Mouse (Mus musculus) cerebellum, adult 8-10 months (tissue): Measurements from ENCODE around the gene Dusp18.

ENCODE experiments used
- DNase-seq: peaks from one replicate; pipeline ENCODE4 v3.0.0; 2022

Gene Dusp18

DNA sequence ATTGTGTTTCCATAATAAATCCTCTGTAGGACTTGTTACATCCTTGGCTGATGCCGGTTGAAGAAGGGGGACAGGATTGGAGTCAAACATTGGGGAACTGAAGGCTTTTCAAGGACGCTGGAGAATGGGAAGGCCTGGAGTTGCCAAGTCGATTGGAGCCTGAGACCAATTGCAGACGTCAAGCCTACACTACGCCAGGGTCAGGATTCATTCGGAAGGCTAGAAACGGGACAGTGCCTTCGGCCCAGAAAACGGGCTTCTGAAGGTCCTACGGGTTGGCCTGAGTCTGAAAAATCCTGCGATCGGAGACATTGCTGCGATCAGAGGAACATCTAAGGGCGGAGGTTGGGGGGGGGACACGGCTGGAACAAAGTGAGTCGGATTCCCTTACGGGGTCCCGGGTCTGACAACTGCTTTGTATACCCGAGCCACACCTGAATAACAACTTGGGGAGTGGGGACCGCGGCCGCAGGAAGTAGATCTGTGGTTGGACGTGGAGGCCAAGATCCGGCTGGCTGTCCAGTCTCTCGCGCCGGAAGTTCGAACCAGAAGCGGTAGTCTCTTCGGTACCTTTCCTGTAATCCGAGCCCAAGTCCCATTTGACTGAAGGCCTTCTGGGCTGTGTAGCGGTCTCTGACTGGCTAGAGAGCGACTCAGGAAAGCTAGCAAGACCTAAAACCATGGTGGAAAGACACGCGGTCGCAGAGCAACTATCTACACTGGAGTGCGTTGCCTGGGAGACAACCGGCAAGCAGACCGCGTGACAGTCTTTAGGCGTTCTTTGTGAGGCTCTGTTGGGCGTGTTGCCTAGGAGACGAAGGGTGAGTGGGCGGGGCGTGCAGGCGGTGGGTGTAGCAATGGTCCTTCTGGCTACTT, at the start of gene Dusp18, which contains the start of gene 4921536K21Rik:
TSS of gene Dusp18 (plus strand) at position 835 of the 876 bp plus-strand sequence.
TSS of gene 4921536K21Rik (minus strand) at position 693 of the 876 bp plus-strand sequence.
- DNase-seq = peak; percentile 54

DNA sequence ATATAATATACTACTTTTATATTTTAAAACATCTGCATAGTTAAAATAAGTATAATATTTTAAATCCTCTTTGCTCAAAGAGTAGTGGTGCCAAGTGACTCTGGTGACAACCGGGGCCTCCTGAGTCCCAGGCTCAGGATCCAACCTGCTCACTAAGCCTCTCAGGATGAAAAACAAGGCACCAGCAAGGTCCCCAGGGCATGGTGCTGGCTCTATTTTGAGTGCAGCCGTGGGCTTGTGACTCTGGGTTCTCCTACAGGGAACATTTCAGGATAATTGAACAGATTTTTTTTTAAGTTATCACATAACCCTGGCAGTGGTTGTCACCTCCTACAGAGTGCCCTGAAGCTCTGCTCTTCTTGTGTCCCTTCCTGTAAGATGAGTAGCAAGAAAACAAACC, 48.7 kb upstream of the Dusp18 start:
- DNase-seq = no peak

DNA sequence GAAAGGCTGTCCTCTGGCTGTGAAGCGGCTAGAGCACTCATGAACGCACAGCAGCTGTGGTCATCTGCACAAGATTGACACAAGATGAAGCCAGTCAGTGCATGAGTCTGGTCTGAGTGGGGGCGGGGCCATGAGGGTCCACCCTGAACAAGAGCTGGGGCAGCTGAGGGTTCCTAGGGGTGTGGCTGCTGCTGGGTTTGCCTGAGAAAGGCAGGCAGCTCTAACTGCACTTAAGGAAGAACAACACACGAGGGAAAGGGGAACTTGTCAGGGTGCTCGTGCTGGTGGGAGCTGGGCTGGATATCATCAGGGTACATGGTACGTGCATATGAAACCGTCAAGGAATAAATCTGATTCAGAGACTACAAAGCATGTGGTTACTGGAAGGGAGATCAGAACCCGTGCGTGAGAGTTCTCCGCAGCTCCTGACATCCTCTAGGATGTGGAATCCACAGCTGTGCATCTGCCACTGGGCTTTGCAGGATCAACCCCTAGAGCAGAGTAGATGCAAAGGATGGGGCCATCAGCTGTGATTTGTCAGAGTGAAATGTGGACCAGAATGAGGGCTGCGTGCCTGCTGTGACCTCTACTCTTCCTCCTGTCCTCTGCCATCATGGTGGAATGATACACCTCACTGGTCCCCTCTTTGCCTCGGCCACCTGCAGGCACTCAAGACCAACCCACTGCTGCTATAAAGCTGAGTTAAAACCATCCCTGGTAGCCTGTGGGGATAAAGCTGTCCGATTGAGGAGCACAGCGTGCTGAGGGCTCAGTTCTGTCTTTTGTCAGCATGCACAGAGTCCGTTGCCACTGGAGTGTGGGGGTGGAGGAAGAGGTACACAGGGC, 45.3 kb upstream of the Dusp18 start:
- DNase-seq = no peak

DNA sequence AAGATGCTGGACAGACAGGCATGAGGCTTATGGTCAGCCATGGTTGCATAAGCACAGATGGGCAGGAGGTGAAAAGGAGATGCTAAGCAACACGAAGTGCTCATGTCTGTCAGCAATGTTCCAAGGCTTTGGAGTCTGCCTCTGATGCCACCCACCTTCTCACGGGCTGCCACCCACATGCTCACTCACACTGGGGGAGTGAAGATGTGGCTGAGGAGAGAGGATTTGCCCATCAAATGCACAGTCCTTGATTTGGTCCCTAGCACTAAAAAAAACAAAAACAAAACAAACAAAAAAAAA, 44.8 kb upstream of the Dusp18 start:
- no peak for DNase-seq

DNA sequence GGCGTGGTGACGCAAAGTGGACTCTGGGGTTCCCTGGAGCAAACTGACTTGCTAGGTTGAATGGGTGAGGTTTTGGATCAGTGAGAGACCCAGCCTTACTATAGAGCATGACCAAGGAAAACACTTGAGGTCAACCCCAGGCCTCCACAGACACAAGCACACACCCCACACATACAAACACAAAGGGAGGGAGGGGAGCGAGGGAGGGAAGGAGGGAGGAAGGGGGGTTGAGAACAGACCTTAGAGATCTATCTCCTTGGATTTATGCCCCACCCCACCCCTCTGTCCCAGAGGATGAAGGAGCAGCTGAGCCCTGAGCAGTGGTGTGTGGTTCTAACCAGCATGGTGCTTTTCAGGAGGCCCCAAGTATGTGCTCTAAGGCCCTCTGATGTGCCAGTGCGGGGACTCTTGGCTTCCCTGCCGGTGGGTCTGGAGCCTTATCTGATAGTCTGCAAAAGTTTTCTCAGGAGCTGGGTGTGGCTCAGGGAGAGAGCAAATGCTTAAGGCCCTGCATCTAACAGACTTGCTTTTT, 44.2 kb upstream of the Dusp18 start:
- DNase-seq = no peak

DNA sequence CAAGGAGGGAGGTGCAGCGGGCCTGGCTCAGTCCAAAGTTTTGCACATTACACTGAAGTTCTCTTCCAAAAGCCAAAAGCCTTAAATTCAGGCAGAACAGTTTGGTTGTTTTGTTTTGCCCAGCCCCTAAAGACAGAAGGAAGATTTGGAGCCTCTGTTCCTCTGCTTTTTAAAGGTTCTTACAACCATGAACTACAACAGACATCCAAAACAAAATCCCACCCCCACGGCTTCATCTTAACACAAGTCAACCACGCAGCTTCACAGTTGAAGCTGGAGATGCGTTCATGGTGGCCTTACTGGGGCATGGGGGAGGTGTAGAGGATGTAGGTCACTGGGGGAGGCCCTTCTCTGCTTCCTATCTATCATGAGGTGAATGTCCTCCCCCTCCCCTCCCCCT, 43.2 kb upstream of the Dusp18 start:
- DNase-seq = no peak

DNA sequence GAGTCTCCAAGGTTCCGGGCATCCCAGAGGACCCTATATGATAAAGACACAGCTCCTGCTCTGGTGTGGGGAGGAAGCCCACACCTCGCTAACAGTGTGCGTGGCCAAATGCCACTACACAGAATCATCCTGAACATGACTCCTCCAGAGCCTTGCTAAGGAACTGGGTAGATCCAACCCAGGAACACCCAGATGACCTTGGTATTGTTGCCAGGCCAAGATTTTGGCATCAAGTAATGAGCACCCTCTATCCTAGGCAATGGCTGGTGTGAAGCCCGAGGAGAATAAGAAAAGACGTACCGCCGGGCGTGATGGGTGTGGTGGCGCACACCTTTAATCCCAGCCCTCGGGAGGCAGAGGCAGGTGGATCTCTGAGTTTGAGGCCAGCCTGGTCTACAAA, 42.0 kb upstream of the Dusp18 start:
- DNase-seq = no peak

DNA sequence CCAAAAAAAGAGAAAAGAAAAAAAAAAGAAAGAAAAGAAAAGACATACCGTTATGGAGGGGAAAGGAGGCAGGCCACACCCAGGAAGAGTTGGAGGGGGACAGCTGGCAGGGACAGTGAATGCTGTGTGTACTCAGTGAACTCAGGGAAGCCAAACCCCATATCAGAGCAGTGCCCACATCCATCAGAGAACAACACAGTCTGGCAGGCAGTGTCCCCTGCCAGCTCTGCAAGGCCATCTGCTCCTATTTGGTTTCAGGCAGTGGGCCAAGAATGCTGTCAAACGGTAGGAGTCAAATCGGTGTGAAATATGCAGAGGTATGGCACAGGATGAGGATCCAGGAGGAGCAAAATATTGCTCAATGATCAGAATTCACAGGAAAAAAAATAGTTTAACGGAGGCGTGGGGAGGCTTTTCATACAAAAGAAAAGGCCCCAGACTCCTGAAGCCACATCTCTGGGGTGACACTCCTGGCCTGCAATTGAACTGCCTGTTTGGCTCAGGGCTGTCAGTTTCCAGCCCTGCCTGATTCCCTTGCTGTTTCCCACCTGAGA, 41.5 kb upstream of the Dusp18 start:
- peak; percentile 93 for DNase-seq

DNA sequence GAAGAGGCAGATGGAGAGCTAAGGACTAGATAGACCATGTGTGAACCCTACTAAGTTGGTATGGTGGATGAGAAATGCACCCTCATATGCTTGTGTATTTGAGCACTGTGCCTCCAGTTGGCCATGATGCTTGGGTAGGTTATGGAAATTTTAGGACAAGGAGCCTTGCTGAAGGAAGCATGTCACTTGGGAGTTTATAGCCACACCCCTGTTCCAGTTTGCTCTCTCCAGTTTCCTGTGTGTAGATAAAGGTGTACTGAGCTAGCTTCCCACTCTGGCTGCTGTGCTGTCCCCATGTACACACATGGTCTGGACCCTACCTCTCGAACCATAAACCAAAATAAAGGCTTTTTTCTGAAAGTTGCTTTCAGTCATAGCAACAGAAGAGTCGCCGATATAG, 40.9 kb upstream of the Dusp18 start:
- DNase-seq = no peak

DNA sequence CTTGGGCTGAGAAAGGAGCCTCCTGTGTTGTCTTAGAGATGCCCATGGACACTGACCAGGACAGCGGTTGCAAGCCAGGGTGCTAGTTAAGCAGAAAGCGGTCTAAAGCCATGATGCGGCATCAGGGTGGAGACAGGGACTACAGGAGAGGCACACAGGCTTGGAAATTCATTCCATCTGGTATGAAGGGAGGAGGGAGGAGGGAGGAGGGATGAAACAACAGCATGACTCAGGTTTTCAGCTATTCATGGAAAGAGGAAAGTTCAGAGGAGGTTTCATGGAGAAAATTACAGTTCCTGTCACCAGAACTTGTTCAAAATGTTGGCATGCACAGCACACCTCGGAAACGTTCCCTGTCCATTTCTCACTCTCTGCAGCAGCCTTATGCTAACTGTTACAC, 39.2 kb upstream of the Dusp18 start:
- no peak for DNase-seq

DNA sequence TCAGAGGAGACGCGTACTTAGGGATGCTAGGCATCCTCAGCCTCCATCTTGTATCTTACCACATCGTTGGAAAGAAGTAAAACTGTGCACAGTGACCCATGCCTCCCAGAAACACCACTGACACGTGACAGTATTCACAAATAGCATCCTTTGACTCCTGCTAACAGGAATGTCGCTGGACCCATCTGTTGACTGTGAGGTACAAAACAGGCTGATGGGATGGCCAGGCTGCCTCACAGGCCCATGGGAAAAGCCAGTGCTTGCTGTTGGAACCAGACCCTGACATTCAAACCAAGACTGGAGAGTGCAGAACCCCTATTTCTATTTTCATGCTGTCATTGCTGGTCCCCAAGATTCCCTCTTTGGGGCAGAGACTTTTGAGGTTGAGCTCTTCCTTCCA, 37.1 kb upstream of the Dusp18 start:
- no peak for DNase-seq

DNA sequence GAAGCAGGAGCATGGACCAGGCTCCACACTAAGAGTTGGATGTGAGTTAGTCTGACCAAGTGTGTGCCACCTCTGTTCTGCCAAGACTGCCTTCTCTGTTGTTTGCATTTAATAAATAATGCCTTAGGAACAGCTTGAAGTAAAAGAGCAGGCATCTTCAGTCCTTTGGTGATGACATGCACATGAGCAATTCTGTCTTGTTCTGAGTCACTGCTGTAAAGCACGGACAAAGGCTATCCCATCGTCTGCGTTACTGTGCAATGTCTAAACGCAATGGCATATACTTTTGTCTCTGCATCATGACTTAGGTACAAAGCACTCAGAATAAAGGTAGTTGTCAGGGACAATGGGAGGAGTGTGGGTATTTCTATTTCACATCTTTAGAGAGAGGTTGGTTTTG, 35.3 kb upstream of the Dusp18 start:
- DNase-seq = no peak

DNA sequence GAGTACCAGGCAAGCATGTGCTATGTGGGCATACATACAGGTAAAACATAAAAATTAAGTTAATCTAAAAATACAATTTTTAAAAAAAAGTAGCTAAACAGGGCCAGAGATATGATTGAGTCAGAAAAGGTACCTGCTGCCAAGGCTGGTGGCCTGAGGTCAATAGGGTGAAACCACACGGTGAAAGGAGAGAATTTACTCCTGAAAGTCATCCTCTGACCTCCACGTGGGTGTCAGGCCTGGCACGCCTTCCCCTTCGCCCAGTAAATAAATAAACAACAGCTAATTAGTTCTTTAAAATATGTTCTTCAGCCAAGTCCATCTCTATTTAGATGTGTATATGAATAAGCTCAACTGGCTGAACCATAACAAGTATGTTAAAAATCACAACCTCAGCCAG, 34.7 kb upstream of the Dusp18 start:
- DNase-seq = no peak

DNA sequence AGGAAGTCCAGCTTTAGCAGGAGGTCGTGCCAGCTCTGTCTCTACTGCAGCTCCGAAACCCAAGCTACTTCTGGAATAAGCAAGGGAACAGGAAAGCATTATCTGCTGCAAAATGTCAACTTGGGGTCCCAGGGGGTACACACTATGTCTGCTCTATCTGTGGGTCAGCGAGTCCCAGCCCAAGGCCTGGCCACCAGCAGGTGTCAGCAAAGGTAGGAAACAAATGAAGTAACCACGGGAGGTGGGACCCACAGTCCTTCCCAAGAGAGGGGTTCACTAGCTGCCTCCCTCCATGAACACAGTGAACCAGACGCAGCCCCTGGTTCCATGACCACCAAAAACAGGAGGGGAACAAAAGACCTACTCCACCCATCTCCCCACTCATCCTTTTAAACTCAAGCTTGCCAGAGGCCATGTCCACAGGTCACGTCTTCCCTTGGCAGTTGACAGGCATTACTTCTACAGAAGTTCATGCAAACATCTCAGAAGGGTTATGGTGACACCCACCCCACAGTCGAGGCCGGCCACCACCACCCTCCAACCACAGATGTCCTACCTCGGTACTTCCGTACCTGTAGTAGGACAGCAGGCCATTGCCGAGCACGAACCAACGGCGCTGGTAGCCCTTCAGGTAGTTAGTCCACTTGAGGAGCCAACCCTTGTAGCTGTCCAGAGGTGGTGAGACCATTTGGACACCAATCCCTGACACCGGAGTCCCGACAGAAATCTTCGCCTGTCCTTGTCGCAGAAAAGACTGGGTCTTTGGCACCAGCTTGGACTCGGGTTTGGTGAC, 32.2 kb upstream of the Dusp18 start:
- DNase-seq = no peak

DNA sequence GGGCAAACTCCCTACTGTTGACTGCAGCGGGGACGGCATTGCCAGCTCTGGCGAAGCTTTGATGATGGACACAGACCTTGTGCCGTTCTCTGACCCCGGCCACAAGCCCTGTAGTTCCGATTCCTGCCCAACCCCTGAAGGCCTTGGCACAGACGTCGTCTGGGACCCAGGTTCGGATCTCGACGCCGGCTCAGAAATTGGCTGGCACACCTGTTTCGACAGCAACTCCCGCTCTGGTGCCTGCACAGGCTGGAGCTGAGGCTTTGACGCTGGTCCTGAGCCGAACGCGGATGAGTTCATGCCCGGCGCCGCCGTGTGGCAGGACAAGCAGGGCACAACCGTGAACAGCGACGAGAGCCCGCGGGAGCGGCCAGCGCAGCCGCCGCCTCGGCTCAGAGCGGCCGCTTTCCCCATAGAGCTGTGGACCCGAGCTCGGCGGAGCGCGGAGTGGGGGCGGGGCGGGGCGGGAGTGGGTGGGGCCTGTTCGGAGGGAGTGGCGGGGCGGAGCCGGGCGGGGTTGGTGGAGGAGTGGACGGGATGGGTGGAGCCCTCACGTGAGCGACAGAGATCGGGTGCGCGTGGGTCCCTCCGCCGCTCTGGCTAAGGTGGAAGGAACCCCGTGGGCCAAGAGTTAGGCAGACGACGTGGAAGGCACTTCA, 31.5 kb upstream of the Dusp18 start, which contains the start of gene Osbp2:
TSS of gene Osbp2 (minus strand) at position 450 of the 659 bp plus-strand sequence.
- peak; percentile 88 for DNase-seq

DNA sequence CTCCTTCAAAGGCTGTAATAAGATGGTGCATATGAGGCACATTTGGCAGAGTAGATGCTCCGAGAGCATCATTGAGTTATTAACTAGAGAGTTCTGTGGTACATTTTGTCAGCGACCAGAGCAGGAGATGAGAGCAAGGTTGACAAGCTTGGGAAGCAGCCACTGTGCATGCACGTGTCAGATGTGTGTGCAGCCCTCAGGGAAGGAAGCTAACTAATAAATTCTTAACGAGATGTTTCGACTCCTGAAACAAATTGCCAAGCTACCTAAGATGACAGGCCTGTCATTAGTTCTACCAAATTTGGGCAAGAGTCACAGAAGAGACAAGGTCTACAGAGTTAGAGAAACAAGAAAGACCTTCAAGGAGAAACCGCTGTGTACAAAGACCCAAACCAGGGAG, 30.7 kb upstream of the Dusp18 start:
- DNase-seq = no peak

DNA sequence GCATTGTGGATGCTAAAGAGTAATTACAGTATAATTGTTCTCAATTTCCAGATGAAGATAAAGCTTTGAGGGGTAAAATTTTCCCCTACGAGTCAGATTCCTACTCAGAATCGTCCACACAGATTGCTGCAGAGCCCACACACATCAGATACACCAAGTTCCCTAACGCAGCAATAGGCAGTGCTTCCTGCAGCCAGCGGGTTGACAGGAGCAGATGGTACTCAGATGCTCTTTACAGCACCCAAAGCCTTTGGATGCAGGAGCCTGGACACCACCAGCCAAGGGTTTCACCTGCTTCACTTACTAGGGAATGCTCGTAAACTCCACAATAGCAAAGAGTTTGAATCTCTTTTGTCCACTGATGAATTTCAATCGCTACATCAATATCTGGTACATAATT, 18.6 kb upstream of the Dusp18 start:
- DNase-seq = peak; percentile 47

DNA sequence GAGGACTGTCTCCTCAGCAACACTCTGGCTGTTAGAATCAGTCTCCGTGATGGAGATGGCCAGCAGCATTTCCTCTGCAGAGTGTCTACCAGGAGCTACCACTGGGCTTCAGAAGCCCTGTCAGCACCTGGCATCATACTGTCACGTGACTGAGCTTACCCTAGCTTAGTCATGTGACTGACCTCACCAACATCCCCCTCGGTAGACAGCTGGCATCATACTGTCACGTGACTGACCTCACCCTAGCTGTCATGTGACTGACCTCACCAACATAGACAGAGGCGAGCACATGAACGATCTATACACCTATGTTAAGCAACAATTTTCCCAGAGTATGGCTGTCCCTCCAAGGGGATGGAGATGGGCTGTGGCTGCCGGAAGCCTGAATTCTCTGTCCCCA, 16.4 kb upstream of the Dusp18 start:
- no peak for DNase-seq

DNA sequence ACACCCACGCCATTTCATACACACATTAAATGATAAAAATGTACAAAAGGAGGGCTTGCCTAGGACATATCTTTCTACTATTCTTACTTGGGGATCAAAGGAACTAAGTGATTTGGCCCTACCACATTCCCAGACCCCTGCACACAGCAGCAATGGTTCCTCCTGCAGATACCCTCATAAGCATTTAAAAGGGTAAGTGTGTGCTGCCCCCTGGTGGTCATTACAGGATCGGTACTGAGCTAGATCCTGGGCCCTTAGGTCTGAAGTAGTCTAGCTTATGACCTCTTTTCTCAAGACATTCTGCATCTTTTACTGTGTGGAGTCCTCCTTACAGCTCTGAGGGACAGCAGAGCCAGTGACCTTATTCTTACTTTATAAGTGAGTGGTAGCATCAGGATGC, 15.2 kb upstream of the Dusp18 start:
- peak; percentile 86 for DNase-seq

DNA sequence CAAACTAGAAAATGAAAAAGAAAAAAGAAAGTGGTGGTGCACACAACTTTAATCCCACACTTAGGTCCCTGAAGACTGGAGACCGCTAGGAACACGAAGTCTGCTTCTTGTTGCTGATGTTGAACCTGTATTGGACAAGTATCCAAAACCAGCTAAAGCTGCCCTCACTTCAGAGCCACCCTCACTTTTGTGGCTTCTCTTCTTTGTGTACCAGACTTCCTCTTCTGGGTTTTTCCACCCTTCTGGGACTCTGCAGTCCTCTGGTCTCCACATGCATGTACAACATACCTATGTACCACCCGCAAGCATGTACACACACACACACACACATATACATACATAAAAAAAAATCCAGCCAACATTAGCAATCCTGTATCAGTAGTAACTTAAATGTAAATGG, 11.3 kb upstream of the Dusp18 start:
- DNase-seq = no peak

DNA sequence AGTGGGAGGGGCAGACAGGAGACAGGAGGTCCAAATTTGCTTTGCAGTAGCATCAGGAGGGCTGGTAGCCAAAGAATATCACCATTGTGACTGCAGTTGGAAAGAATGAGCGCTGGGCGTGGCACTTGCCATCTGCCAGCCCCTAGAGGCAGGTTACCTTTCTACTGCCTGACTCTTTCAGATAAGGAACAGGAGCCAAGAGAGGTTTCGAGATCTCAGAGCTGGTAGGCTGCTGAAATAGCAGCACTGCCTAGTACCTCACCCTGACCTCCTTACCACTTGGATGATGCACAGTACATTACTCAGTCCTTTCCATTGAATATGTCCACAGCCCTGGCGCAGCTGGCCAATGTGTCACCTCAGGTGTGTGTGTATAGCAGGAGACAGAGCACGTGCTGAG, 7.7 kb upstream of the Dusp18 start:
- DNase-seq = no peak

DNA sequence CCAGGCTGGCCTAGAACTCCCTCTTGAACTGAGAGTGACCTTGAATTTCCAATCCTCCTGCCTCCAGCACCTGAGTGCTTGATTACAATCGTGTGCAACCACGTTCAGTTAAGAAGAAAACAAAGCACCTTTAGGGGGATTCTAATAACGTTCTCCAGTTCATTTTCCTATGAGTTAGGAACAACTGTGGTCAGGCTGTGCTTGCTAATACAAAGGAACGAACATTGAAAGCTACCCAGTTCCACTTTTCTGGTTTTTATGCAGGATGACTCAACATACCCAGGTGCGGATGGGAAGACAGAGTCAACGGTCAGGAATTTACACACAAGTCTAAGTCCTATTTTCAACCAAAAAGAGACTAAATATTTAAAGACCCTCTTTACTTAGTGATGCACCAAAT, 1.1 kb upstream of the Dusp18 start:
- DNase-seq = no peak
